Mouse (Mus musculus) kidney, embryonic 16.5 days (tissue): ENCODE measurements around the gene Gad2. TPM values are rescaled to one million over a fixed set of nuclear protein-coding genes. Genes with fewer than 3 reads are reported as not detected.

Experiments used
- ATAC-seq: fragments of 200-750 bp; cut with Nextera tagmentation; 2 replicates; pipeline ENCODE4 v1.8.0; 2017; ENCODE audit warnings: moderate TSS enrichment; ENCODE audit not compliant: low FRiP score, low TSS enrichment
- H3K27ac ChIP-seq: fragments of 300-500 bp; sonication (generic); 2 replicates; pipeline ENCODE4 v1.5.1; 2014; ENCODE audit warnings: low read length
- H3K27me3 ChIP-seq: fragments of 300-500 bp; sonication (generic); 2 replicates; pipeline ENCODE4 v1.6.1; 2014; ENCODE audit warnings: low read length, control low read depth, mixed read lengths; ENCODE audit not compliant: insufficient read depth
- H3K36me3 ChIP-seq: fragments of 300-500 bp; sonication (generic); 2 replicates; pipeline ENCODE4 v1.6.1; 2014; ENCODE audit warnings: low read length, control low read depth, mixed read lengths; ENCODE audit not compliant: insufficient read depth
- H3K4me1 ChIP-seq: fragments of 300-500 bp; sonication (generic); 2 replicates; pipeline ENCODE4 v1.6.1; 2014; ENCODE audit warnings: low read length, control low read depth, mixed read lengths; ENCODE audit not compliant: insufficient read depth
- H3K4me2 ChIP-seq: fragments of 300-500 bp; sonication (generic); replicated peaks from 2 replicates; pipeline ENCODE4 v1.6.1; 2014; ENCODE audit warnings: low read depth, low read length
- H3K4me3 ChIP-seq: fragments of 300-500 bp; sonication (generic); 2 replicates; pipeline ENCODE4 v1.5.1; 2014; ENCODE audit warnings: mild to moderate bottlenecking, low read length
- H3K9ac ChIP-seq: fragments of 300-500 bp; sonication (generic); replicated peaks from 2 replicates; pipeline ENCODE4 v1.6.1; 2014; ENCODE audit warnings: low read length
- H3K9me3 ChIP-seq: fragments of 300-500 bp; sonication (generic); 2 replicates; pipeline ENCODE4 v1.6.1; 2016; ENCODE audit warnings: low read length, control low read depth
- WGBS: fragments of 180-500 bp; shearing (Covaris S2); extraction: QIAGEN DNeasy Blood & Tissue Kit; methylation state at CpG from one replicate; pipeline ENCODE4 v1.1.7; 2014; 5-methylcytosine and 5-hydroxymethylcytosine counted together
- polyA plus RNA-seq: library from polyadenylated mRNA; unstranded; fragments of >200 nt; fragmentation: Nextera tagmentation; extraction: Ambion mirVana; gene quantifications from 2 replicates; pipeline ENCODE4 v1.2.1, GENCODE M21; 2015

Gad2 gene
- polyA plus RNA-seq, 1 experiment from 2014 or later = not detected

DNA sequence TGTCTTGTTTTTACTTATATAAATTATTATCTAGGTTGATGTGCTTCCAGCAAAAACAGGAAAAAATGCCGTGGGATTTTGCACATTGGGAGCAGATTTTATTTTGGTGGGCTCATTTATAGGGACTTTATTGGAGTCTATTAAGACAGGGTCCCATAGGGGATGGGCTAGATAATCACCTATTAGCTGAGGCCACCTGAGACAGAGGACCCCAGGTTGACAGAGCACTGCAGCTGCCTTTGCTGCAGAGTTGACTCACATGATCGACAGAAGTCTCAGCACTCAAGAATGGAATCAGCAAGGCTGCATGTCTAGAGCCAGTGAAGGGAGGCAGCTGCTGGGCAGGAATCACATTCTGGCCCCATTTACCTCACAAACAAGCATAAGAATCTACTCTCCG, 84.2 kb downstream of the Gad2 start:
- no peaks in the 10 kb centered on the region for H3K27me3 ChIP-seq
- no peak overlapping the region for H3K4me3 ChIP-seq
- H3K4me2 ChIP-seq = no peak overlapping the region
- H3K27ac ChIP-seq = no peak overlapping the region
- H3K36me3 ChIP-seq = no peaks in the 10 kb centered on the region
- H3K4me1 ChIP-seq = no peaks in the 10 kb centered on the region
- 53% methylated on average over 3 of the region's 3 CpGs for WGBS
- no peak for ATAC-seq
- no peaks in the 10 kb centered on the region for H3K9me3 ChIP-seq
- H3K9ac ChIP-seq = no peak overlapping the region

GRCm38 (mm10) chr2:22721522-22722470, 99.8 kb downstream of the Gad2 start:
- WGBS = 19% methylated on average over 8 of the region's 8 CpGs
- H3K4me1 ChIP-seq = no peaks in the 10 kb centered on the region
- no peak overlapping the region for H3K9ac ChIP-seq
- peak; percentile 91 for ATAC-seq
- no peaks in the 10 kb centered on the region for H3K9me3 ChIP-seq
- H3K4me3 ChIP-seq = no peak overlapping the region
- H3K27me3 ChIP-seq = no peaks in the 10 kb centered on the region
- H3K36me3 ChIP-seq = no peaks in the 10 kb centered on the region
- no peak overlapping the region for H3K4me2 ChIP-seq
- no peak overlapping the region for H3K27ac ChIP-seq

DNA sequence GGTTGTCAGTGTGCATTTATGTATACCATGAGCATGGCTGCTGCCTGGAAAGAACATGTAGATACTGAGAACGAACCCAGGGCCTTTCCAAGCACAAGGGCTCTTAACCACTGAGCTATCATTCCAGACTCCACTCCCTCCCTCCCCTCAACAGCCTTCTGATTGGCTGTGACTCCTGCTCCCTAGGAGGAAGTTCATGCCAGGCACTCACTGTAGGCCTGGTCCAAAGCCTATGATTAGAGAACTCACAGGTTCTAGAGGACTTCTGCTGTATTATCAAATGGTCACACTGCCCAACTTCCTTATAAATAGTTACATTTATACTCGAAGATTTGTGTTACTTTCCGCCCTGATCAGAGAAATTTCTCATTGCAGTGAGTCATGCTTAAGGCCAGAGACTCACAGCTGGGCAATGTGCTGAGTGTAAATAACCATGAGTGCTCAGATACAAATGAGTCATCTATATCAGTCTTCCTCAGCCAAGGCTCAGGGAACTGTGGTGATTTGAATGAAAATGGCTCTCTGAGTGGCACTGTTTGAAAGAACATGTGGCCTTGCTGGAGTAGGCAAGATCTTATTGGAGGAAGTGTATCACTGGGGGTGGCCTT, 102.0 kb downstream of the Gad2 start:
- Histone ChIP-seq H3K27me3 (no peaks in the 10 kb centered on the region), H3K4me2 (no peak overlapping the region), H3K9me3 (no peaks in the 10 kb centered on the region), H3K36me3 (no peaks in the 10 kb centered on the region), H3K4me3 (no peak overlapping the region), H3K4me1 (no peaks in the 10 kb centered on the region), H3K27ac (no peak overlapping the region), H3K9ac (no peak overlapping the region)
- WGBS = 79% methylated on average over 3 of the region's 3 CpGs
- no peak for ATAC-seq

GRCm38 (mm10) chr2:22727113-22727512, 105.1 kb downstream of the Gad2 start:
- H3K9me3 ChIP-seq = no peaks in the 10 kb centered on the region
- no peak overlapping the region for H3K4me2 ChIP-seq
- ATAC-seq = no peak
- no peaks in the 10 kb centered on the region for H3K36me3 ChIP-seq
- no peak overlapping the region for H3K4me3 ChIP-seq
- H3K9ac ChIP-seq = no peak overlapping the region
- 70% methylated on average over 1 of the region's 1 CpGs for WGBS
- no peaks in the 10 kb centered on the region for H3K4me1 ChIP-seq
- H3K27me3 ChIP-seq = no peaks in the 10 kb centered on the region
- H3K27ac ChIP-seq = no peak overlapping the region

DNA sequence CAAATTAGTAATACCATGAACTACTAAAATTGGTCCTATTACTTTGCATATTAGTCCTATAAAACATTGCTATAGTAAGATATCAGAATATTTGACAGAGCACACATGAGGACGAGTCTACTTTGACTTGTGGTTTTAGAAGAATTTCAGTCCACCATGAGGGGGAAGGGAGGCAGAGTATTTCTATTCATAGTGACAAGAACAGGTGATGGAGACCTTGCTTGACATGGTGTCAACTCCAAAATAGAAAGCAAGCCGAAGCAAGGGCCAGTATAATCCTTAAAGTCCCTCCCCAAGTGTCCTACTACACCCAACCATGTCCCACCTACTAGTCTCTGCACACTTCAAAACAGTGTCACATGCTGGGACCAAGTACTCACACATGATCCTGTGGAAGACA, 114.1 kb downstream of the Gad2 start:
- Histone ChIP-seq H3K4me1 (no peaks in the 10 kb centered on the region), H3K36me3 (no peaks in the 10 kb centered on the region), H3K9me3 (no peaks in the 10 kb centered on the region), H3K9ac (no peak overlapping the region), H3K4me2 (no peak overlapping the region), H3K4me3 (no peak overlapping the region), H3K27me3 (no peaks in the 10 kb centered on the region), H3K27ac (no peak overlapping the region)
- WGBS = 79% methylated on average over 2 of the region's 2 CpGs
- ATAC-seq = no peak

- Histone ChIP-seq H3K4me2 (no peak overlapping the region), H3K4me3 (no peak overlapping the region), H3K36me3 (no peaks in the 10 kb centered on the region), H3K9ac (no peak overlapping the region), H3K9me3 (no peaks in the 10 kb centered on the region), H3K27ac (no peak overlapping the region), H3K4me1 (no peaks in the 10 kb centered on the region), H3K27me3 (no peaks in the 10 kb centered on the region)
- 67% methylated on average over 1 of the region's 1 CpGs for WGBS
- no peak for ATAC-seq
These were observed 117.4 kb downstream of the Gad2 start for GRCm38 (mm10) chr2:22739369-22739768.

DNA sequence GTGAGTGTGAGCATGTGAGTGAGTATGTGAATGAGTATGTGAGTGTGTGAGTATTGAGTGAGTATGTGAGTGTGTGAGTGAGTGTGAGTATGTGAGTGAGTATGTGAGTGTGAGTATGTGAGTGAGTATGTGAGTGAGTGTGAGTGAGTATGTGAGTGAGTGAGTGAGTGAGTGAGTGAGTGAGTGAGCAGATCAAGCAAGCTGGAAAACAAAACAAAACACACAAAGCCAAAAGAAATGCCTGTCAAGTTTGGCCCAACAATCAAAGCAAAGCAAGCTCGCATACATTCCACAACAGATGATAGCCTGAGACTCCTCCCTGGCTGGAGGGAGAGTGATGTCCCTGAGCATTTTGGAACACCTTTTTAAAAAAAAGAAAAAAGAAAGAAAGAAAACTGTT, 118.4 kb downstream of the Gad2 start:
- H3K4me3 ChIP-seq = no peak overlapping the region
- 74% methylated on average over 1 of the region's 1 CpGs for WGBS
- 0 out of 2 replicates have a peak, but pooled peaks cover under 1% of the 10 kb centered on the region for H3K27me3 ChIP-seq
- H3K9me3 ChIP-seq = no peaks in the 10 kb centered on the region
- no peak overlapping the region for H3K27ac ChIP-seq
- no peaks in the 10 kb centered on the region for H3K4me1 ChIP-seq
- no peak overlapping the region for H3K9ac ChIP-seq
- no peaks in the 10 kb centered on the region for H3K36me3 ChIP-seq
- ATAC-seq = no peak
- no peak overlapping the region for H3K4me2 ChIP-seq

GRCm38 (mm10) chr2:22741222-22741621, 119.2 kb downstream of the Gad2 start:
- Histone ChIP-seq H3K27ac (no peak overlapping the region), H3K9ac (no peak overlapping the region)
- ATAC-seq = no peak

More at GRCm38 (mm10) chr2:22741222-22741621, 119.2 kb downstream of the Gad2 start:
- Histone ChIP-seq H3K4me3 (no peak overlapping the region), H3K4me1 (no peaks in the 10 kb centered on the region), H3K36me3 (no peaks in the 10 kb centered on the region), H3K9me3 (no peaks in the 10 kb centered on the region), H3K4me2 (no peak overlapping the region), H3K27me3 (peaks cover 5% of the 10 kb centered on the region; the same call in 1 of the 2 replicates)
- WGBS = 64% methylated on average over 3 of the region's 3 CpGs
